In genomic region chr5:30154474-30155394, GRCm38 (mm10) we compare ENCODE assay signal across 8 mouse cellular contexts. TPM values are rescaled to one million over a fixed set of nuclear protein-coding genes. Genes with fewer than 3 reads are reported as not detected.
DNase-seq lines count a peak whose midpoint lies in the region; ATAC-seq lines count a peak whose summit lies in the region.

Hadha (minus strand) TSS chr5:30155162.
Hadhb (plus strand) TSS chr5:30155248.

- H3K9ac ChIP-seq in hindbrain, embryonic 12.5 days, result peak within 1 kb of the TSS; percentile 86

- H3K36me3 ChIP-seq in hindbrain, embryonic 12.5 days, result no peaks in the 10 kb centered on the region

- ATAC-seq in hindbrain, embryonic 12.5 days (ENCODE audit: low FRiP score), result peak; percentile 90

- H3K9me3 ChIP-seq in hindbrain, embryonic 12.5 days (replicated peaks), result no peaks in the 10 kb centered on the region

- H3K27me3 ChIP-seq in hindbrain, embryonic 12.5 days, result no peaks in the 10 kb centered on the region

- under 1% methylated on average over 53 of the region's 53 CpGs for WGBS in hindbrain, embryonic 12.5 days

- H3K4me1 ChIP-seq in hindbrain, embryonic 12.5 days, result peaks cover 17% of the 10 kb centered on the region

- peak within 1 kb of the TSS; percentile 77 for H3K4me2 ChIP-seq in hindbrain, embryonic 12.5 days (replicated peaks)

- peak; percentile 95 for DNase-seq in Muller cell, postnatal 12 days (ENCODE audit: inconsistent ontology term)
- DNase-seq in cerebellum, adult 9-11 months, result peak; percentile 93
- DNase-seq in frontal cortex, postnatal 10 days (ENCODE audit: low spot score in 2 of 2), result peak; percentile 81 to 91
- peak; percentile 93 to 97 for DNase-seq in layer of hippocampus, postnatal 14 days (ENCODE audit: low spot score in 2 of 2)
- peak; percentile 94 for DNase-seq in lung, postnatal 14 days
- DNase-seq in retina, adult 2 months (ENCODE audit: low read depth, low spot score), result peak; percentile 87
- DNase-seq in thymus, postnatal 36 days, result peak; percentile 91 to 96

- H3K4me3 ChIP-seq in hindbrain, embryonic 12.5 days, result peak within 1 kb of the TSS; percentile 74

- H3K27ac ChIP-seq in hindbrain, embryonic 12.5 days, result peak within 1 kb of the TSS; percentile 81

RNA-seq across cellular contexts. Expression of gene Hadha, which starts in this region (rescaled TPM):
- polyA plus RNA-seq in hindbrain, embryonic 12.5 days (2016; fragmentation: Nextera tagmentation; extraction: Ambion mirVana), result 106 and 108 TPM in 2 replicates
- total RNA-seq in layer of hippocampus, postnatal 14 days (2021), result 10 to 100 TPM; 78.4 to 95.1 TPM

RNA-seq across cellular contexts. Expression of gene Hadhb, which starts in this region (rescaled TPM):
- polyA plus RNA-seq in hindbrain, embryonic 12.5 days (2016; fragmentation: Nextera tagmentation; extraction: Ambion mirVana), result 84.8 and 87.7 TPM in 2 replicates
- 10 to 100 TPM; 80.1 to 81.8 TPM for total RNA-seq in layer of hippocampus, postnatal 14 days (2021)

Comparison
In these comparisons a context has a peak if more than half of its experiments do, and no peak if none do; other contexts are left out.
1. Peak in every context shown above with its lines: DNase-seq, ATAC-seq, H3K4me3 ChIP-seq and H3K27ac ChIP-seq.